Mouse (Mus musculus) midbrain, embryonic 15.5 days (tissue): Measurements from ENCODE around the gene Stx16. TPM values are rescaled to one million over a fixed set of nuclear protein-coding genes. Genes with fewer than 3 reads are reported as not detected.
A peak's percentile ranks its signal among the peaks of the same experiment; 100 is the strongest.

Experiments used
- ATAC-seq: fragments of 200-750 bp; cut with Nextera tagmentation; replicated peaks from 2 replicates; pipeline ENCODE4 v1.8.0; 2017; ENCODE audit warnings: moderate TSS enrichment
- H3K27ac ChIP-seq: fragments of 300-500 bp; sonication (generic); 2 replicates; pipeline ENCODE4 v1.5.1; 2015; ENCODE audit warnings: mild to moderate bottlenecking, inconsistent platforms
- H3K27me3 ChIP-seq: fragments of 300-500 bp; sonication (generic); replicated peaks from 2 replicates; pipeline ENCODE4 v1.6.1; 2015; ENCODE audit warnings: inconsistent platforms
- H3K36me3 ChIP-seq: fragments of 300-500 bp; sonication (generic); replicated peaks from 2 replicates; pipeline ENCODE4 v1.6.1; 2015; ENCODE audit warnings: inconsistent platforms
- H3K4me1 ChIP-seq: fragments of 300-500 bp; sonication (generic); 2 replicates; pipeline ENCODE4 v1.6.1; 2015; ENCODE audit warnings: inconsistent platforms
- H3K4me2 ChIP-seq: fragments of 300-500 bp; sonication (generic); 2 replicates; pipeline ENCODE4 v1.6.1; 2015; ENCODE audit warnings: inconsistent platforms, mild to moderate bottlenecking, moderate library complexity
- H3K4me3 ChIP-seq: fragments of 300-500 bp; sonication (generic); 2 replicates; pipeline ENCODE4 v1.5.1; 2015; ENCODE audit warnings: mild to moderate bottlenecking, inconsistent platforms
- H3K9ac ChIP-seq: fragments of 300-500 bp; sonication (generic); 2 replicates; pipeline ENCODE4 v1.6.1; 2015; ENCODE audit warnings: mild to moderate bottlenecking, inconsistent platforms
- H3K9me3 ChIP-seq: fragments of 300-500 bp; sonication (generic); 2 replicates; pipeline ENCODE4 v1.6.1; 2016; ENCODE audit warnings: inconsistent platforms
- WGBS: fragments of 180-500 bp; shearing (Covaris S2); methylation state at CpG from one replicate; pipeline ENCODE4 v1.1.7; 2015; ENCODE audit warnings: mixed read lengths; 5-methylcytosine and 5-hydroxymethylcytosine counted together
- polyA plus RNA-seq: library from polyadenylated mRNA; unstranded; fragments of >200 nt; fragmentation: Nextera tagmentation; extraction: Ambion mirVana; gene quantifications from 2 replicates; pipeline ENCODE4 v1.2.1, GENCODE M21; 2015

Stx16 gene
- polyA plus RNA-seq, 1 experiment from 2014 or later, result 16.7 TPM

GRCm38 (mm10) chr2:174077776-174078338 lies 1.7 kb downstream of the Stx16 start:
- 7% methylated on average over 11 of the region's 11 CpGs for WGBS
- peak overlapping the region; percentile 74 for H3K9ac ChIP-seq
- no peak for ATAC-seq
- no peaks in the 10 kb centered on the region for H3K9me3 ChIP-seq
- H3K27ac ChIP-seq, result peak overlapping the region; percentile 89
- H3K36me3 ChIP-seq, result no peaks in the 10 kb centered on the region
- H3K27me3 ChIP-seq, result no peaks in the 10 kb centered on the region
- H3K4me3 ChIP-seq, result peak overlapping the region; percentile 69
- peaks cover 49% of the 10 kb centered on the region for H3K4me1 ChIP-seq
- H3K4me2 ChIP-seq, result peak overlapping the region; percentile 83

- Histone ChIP-seq H3K27ac (no peak overlapping the region), H3K27me3 (no peaks in the 10 kb centered on the region), H3K9ac (no peak overlapping the region), H3K4me2 (no peak overlapping the region), H3K4me3 (no peak overlapping the region), H3K4me1 (peaks cover 32% of the 10 kb centered on the region), H3K36me3 (no peaks in the 10 kb centered on the region), H3K9me3 (no peaks in the 10 kb centered on the region)
- WGBS, result 90% methylated on average over 5 of the region's 5 CpGs
- ATAC-seq, result no peak
These were observed 5.7 kb downstream of the Stx16 start for GRCm38 (mm10) chr2:174081833-174082232.

GRCm38 (mm10) chr2:174082380-174082918 lies 6.3 kb downstream of the Stx16 start:
- Histone ChIP-seq H3K27ac (no peak overlapping the region), H3K9me3 (no peaks in the 10 kb centered on the region), H3K36me3 (no peaks in the 10 kb centered on the region), H3K9ac (no peak overlapping the region), H3K4me1 (peaks cover 26% of the 10 kb centered on the region), H3K4me2 (no peak overlapping the region), H3K27me3 (no peaks in the 10 kb centered on the region), H3K4me3 (no peak overlapping the region)
- ATAC-seq, result no peak
- 85% methylated on average over 3 of the region's 3 CpGs for WGBS

GRCm38 (mm10) chr2:174095086-174095485 lies 19.0 kb downstream of the Stx16 start:
- Histone ChIP-seq H3K27ac (no peak overlapping the region), H3K4me1 (no peaks in the 10 kb centered on the region), H3K9me3 (no peaks in the 10 kb centered on the region), H3K36me3 (no peaks in the 10 kb centered on the region; the same call in 1 of the 2 replicates), H3K9ac (no peak overlapping the region), H3K4me3 (no peak overlapping the region), H3K4me2 (no peak overlapping the region), H3K27me3 (no peaks in the 10 kb centered on the region)
- WGBS, result 95% methylated on average over 3 of the region's 3 CpGs
- no peak for ATAC-seq

GRCm38 (mm10) chr2:174102399-174102798 lies 26.3 kb downstream of the Stx16 start:
- Histone ChIP-seq H3K4me2 (no peak overlapping the region), H3K4me3 (no peak overlapping the region), H3K9me3 (no peaks in the 10 kb centered on the region), H3K4me1 (no peaks in the 10 kb centered on the region), H3K27ac (no peak overlapping the region), H3K27me3 (no peaks in the 10 kb centered on the region), H3K9ac (no peak overlapping the region), H3K36me3 (no peaks in the 10 kb centered on the region)
- ATAC-seq, result no peak
- 69% methylated on average over 7 of the region's 7 CpGs for WGBS

GRCm38 (mm10) chr2:174103527-174103926 lies 27.4 kb downstream of the Stx16 start:
- H3K27ac ChIP-seq, result no peak overlapping the region
- no peak for ATAC-seq
- no peaks in the 10 kb centered on the region for H3K36me3 ChIP-seq
- no peaks in the 10 kb centered on the region for H3K4me1 ChIP-seq
- H3K4me3 ChIP-seq, result no peak overlapping the region
- H3K27me3 ChIP-seq, result no peaks in the 10 kb centered on the region
- no peak overlapping the region for H3K4me2 ChIP-seq
- no peaks in the 10 kb centered on the region for H3K9me3 ChIP-seq
- 92% methylated on average over 4 of the region's 4 CpGs for WGBS
- H3K9ac ChIP-seq, result no peak overlapping the region

- Histone ChIP-seq H3K36me3 (no peaks in the 10 kb centered on the region), H3K27me3 (no peaks in the 10 kb centered on the region), H3K4me3 (no peak overlapping the region), H3K9ac (no peak overlapping the region), H3K9me3 (no peaks in the 10 kb centered on the region), H3K4me2 (no peak overlapping the region), H3K27ac (no peak overlapping the region), H3K4me1 (peaks cover 12% of the 10 kb centered on the region)
- 95% methylated on average over 3 of the region's 3 CpGs for WGBS
- no peak for ATAC-seq
These were observed 31.3 kb downstream of the Stx16 start for GRCm38 (mm10) chr2:174107375-174107774.

GRCm38 (mm10) chr2:174109991-174110782 lies 34.1 kb downstream of the Stx16 start, which contains the start of gene Npepl1:
Npepl1 (plus strand) TSS chr2:174110349.
- H3K4me1 ChIP-seq, result peaks cover 12% of the 10 kb centered on the region

GRCm38 (mm10) chr2:174110783-174111549 lies 34.9 kb downstream of the Stx16 start:
- peak overlapping the region; percentile 45 for H3K9ac ChIP-seq
- 57% methylated on average over 33 of the region's 33 CpGs for WGBS
- peak overlapping the region; percentile 22 for H3K27ac ChIP-seq
- H3K4me3 ChIP-seq, result peak overlapping the region; percentile 44
- H3K27me3 ChIP-seq, result no peaks in the 10 kb centered on the region
- no peaks in the 10 kb centered on the region for H3K9me3 ChIP-seq
- ATAC-seq, result peak; percentile 55
- no peaks in the 10 kb centered on the region for H3K36me3 ChIP-seq
- H3K4me1 ChIP-seq, result peaks cover 12% of the 10 kb centered on the region
- peak overlapping the region; percentile 78 for H3K4me2 ChIP-seq

More at GRCm38 (mm10) chr2:174109991-174110782, 34.1 kb downstream of the Stx16 start, which contains the start of gene Npepl1:
- H3K27ac ChIP-seq, result peak within 1 kb of the TSS; percentile 22
- peak within 1 kb of the TSS; percentile 44 for H3K4me3 ChIP-seq
- peak within 1 kb of the TSS; percentile 78 for H3K4me2 ChIP-seq
- 2% methylated on average over 88 of the region's 90 CpGs for WGBS
- H3K27me3 ChIP-seq, result no peaks in the 10 kb centered on the region
- peak; percentile 86 for ATAC-seq
- H3K9ac ChIP-seq, result peak within 1 kb of the TSS; percentile 45
- no peaks in the 10 kb centered on the region for H3K36me3 ChIP-seq
- no peaks in the 10 kb centered on the region for H3K9me3 ChIP-seq

- ATAC-seq, result no peak
- no peaks in the 10 kb centered on the region for H3K9me3 ChIP-seq
- H3K4me3 ChIP-seq, result no peak overlapping the region
- H3K27ac ChIP-seq, result no peak overlapping the region
- WGBS, result 87% methylated on average over 18 of the region's 18 CpGs
- no peak overlapping the region for H3K9ac ChIP-seq
- H3K4me2 ChIP-seq, result no peak overlapping the region
- no peaks in the 10 kb centered on the region for H3K36me3 ChIP-seq
- peaks cover 12% of the 10 kb centered on the region for H3K4me1 ChIP-seq
- no peaks in the 10 kb centered on the region for H3K27me3 ChIP-seq
These were observed 36.8 kb downstream of the Stx16 start for GRCm38 (mm10) chr2:174112931-174113330.

- 88% methylated on average over 12 of the region's 12 CpGs for WGBS
- no peak overlapping the region for H3K9ac ChIP-seq
- no peak for ATAC-seq
These were observed 38.2 kb downstream of the Stx16 start for GRCm38 (mm10) chr2:174114148-174114864.

More at GRCm38 (mm10) chr2:174114148-174114864, 38.2 kb downstream of the Stx16 start:
- Histone ChIP-seq H3K27me3 (no peaks in the 10 kb centered on the region), H3K9me3 (no peaks in the 10 kb centered on the region), H3K4me1 (peaks cover 12% of the 10 kb centered on the region), H3K4me3 (no peak overlapping the region), H3K36me3 (no peaks in the 10 kb centered on the region), H3K4me2 (no peak overlapping the region), H3K27ac (no peak overlapping the region)
